Mouse (Mus musculus): ENCODE data around the gene Coq10b. TPM values are rescaled to one million over a fixed set of nuclear protein-coding genes. Genes with fewer than 3 reads are reported as not detected.
"Not testable (repeated sequence)": the region's sequence is repeated elsewhere in the genome, so short reads cannot be mapped to it uniquely, and the experiment has no call there.

Coq10b gene
- total RNA-seq (2014; fragmentation: Nextera tagmentation) (13.5 and 20.2 TPM in 2 replicates), total RNA-seq (2017) (14.0 and 15.2 TPM in 2 replicates)

DNA sequence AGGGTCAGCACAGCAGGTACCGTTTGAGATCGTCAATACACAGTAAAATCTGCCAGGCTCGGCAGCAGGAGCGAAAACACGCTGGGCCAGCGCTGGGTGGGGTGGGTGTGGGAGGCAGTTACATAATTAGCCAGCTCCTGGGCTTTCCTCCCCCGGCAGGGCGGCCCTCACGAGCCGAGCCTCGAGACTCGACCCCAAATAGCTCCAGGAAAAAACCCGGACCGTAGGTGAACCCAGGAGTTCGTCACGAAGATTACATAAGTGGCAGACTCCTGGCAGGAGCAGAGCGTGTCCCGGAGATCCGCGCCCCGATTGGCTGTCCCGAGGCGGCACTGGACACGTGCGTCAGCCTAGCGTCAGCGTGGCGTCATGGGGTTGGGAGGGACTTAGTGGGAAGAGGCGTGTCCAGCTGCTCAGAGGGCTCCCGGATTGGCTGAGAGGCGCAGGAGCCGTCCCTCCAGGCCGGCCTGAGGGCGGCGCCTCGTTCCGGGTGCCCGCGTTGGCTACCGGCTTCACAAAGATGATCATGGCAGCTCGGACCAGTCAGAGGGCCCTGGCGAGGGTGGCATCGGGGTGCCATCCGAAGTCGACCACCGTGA is at the start of gene Coq10b:
Gene Coq10b (plus strand): TSS at position 416 of the 599 bp plus-strand sequence.
- ATAC-seq (replicated peaks; ENCODE audit: poor library complexity, severe bottlenecking) = peak; percentile 91

DNA sequence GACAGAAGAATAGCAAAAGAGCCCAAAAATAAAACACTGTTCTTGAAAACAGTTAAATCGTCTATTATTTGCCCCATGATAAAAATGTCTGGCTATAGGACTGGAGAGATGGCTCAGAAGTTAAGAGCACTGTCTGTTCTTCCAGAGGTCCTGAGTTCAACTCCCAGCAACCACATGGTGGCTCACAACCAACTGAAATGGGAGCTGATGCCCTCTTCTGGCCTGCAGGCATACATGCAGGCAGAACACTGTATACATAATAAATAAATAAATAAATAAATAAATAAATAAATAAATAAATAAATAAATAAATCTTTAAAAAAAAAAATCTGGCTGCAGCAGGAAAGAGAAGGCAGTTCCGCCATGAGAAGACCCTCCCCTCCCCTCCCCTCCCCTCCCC is 44.3 kb upstream of the Coq10b start:
- ATAC-seq (replicated peaks; ENCODE audit: poor library complexity, severe bottlenecking) = not testable (repeated sequence)

DNA sequence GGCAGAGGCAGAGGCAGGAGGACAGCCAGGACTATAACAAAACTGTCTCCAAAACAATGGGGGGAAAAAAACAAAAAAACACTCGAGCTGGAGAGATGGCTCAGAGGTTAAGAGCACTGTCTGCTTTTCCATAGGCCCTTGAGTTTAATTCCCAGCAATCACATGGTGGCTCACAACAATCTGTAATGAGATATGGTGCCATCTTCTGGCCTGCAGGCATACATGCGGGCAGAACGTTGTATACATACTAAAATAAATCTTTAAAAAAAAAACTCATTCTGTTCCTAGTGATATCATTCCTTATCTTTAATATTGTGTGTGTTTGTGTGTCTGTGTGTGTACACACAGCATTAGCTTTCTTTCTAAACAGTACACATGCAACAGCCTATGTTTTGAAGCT is 40.1 kb upstream of the Coq10b start:
- ATAC-seq (replicated peaks; ENCODE audit: poor library complexity, severe bottlenecking) = no peak

DNA sequence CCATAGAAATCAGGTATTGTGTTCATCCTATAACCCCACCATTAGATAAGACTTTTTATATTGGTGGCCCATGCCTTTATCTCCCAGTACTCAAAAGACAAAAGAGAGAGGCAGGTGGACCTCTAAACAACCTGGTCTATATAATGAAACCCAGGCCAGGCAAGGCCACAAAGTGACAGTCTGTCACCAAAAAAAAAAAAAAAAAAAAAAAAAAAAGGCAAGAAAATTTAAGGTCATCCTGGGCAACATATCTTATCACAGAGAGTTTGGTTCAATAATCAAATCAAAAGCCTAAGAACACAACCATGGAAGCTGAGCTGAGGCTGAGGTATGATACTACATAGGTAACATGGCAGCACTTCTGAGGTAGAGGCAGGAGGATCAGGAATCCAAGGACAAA is 30.7 kb upstream of the Coq10b start:
- ATAC-seq (replicated peaks; ENCODE audit: poor library complexity, severe bottlenecking) = no peak

DNA sequence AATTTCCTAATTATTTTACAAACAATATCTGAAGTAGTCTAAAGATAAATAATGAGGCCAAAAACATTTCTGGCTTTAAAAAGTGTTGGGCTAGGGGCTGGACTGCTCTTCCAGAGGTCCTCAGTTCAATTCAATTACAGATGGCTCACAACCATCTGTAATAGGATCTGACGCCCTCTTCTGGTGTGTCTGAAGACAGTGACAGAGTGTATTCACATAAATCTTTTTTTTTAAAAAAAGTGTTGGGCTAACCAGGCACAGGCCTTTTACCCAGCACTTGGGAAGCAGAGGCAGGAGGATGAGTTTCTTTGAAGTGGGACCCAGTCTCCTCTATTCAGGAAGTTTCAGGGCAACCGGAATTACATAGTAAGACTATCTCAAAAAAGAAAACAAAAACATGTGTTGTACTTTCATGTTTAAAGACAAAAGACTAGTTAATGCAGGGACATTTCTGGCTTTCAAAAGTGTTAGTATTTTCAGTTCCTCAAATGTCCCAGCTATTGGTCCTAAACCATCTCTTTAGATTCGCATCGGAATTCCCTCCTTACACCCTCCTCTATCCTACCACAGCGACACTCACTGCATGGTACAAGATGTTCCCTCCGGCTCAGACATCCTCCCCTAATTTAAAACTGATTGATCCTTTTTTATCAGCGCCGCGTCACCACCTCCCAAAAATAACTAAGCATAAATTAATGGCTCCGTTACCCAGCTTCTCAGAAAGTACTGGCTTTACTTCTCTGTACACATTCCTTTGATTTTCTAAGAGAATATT is 26.7 kb upstream of the Coq10b start:
- peak; percentile 12 for ATAC-seq (replicated peaks; ENCODE audit: poor library complexity, severe bottlenecking)

GRCm38 (mm10) chr1:55026444-55027252 is 25.9 kb upstream of the Coq10b start:
- ATAC-seq (replicated peaks; ENCODE audit: poor library complexity, severe bottlenecking) = no peak

GRCm38 (mm10) chr1:55027253-55027801 is 25.2 kb upstream of the Coq10b start, which contains the start of gene Sf3b1:
Gene Sf3b1, minus strand, starts transcription at chr1:55027481.
- peak; percentile 73 for ATAC-seq (replicated peaks; ENCODE audit: poor library complexity, severe bottlenecking)

- ATAC-seq (replicated peaks; ENCODE audit: poor library complexity, severe bottlenecking) = no peak
These were observed 24.6 kb upstream of the Coq10b start for GRCm38 (mm10) chr1:55027966-55028365.

DNA sequence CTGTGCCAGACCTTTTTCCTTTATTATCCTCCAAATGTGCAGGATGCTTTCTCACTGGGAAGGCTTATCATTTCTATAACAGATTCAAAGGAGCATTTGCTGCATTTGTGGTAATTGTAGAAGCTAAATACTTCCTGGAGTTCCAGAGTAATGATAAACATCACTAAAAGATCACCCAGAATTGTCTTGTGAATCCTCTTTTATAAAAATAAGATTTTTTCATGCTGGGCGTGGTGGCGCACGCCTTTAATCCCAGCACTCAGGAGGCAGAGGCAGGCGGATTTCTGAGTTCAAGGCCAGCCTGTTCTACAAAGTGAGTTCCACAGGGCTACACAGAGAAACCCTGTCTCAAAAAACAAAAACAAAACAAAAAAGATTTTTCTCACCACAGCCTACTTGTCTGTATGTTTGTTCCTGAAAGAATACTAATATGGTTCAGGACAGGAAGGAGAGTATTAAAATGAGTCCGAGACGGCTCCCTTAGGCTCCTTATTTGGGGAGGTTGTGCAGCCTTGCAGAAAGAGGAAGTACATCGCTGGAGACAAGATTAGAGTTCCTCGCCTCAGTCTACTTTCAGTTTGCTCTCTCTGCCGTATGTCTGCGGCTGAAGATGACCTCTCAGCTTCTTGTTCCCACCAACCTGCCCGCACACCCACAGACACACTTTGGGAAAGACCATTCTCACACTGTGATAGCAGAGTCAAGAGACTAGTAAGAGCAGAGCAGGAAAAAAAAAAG is 23.9 kb upstream of the Coq10b start:
- ATAC-seq (replicated peaks; ENCODE audit: poor library complexity, severe bottlenecking) = peak; percentile 66

DNA sequence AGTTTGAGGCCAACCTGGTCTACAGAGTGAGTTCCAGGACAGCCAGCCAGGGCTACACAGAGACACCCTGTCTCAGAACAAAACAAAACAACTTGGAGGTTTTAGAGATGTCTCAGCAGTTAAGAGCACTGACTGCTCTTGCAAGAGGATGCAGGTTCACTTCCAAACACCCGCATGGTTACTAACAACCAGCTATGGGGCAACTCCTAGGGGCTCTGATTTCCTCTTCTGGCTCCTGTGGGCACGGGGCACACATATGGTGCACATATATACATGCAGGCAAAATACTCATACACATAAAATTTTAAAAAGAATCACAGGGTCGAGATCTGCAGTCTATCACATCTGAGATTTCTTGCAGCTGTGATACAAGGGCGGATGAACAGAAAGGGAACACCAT is 23.1 kb upstream of the Coq10b start:
- peak; percentile 54 for ATAC-seq (replicated peaks; ENCODE audit: poor library complexity, severe bottlenecking)

DNA sequence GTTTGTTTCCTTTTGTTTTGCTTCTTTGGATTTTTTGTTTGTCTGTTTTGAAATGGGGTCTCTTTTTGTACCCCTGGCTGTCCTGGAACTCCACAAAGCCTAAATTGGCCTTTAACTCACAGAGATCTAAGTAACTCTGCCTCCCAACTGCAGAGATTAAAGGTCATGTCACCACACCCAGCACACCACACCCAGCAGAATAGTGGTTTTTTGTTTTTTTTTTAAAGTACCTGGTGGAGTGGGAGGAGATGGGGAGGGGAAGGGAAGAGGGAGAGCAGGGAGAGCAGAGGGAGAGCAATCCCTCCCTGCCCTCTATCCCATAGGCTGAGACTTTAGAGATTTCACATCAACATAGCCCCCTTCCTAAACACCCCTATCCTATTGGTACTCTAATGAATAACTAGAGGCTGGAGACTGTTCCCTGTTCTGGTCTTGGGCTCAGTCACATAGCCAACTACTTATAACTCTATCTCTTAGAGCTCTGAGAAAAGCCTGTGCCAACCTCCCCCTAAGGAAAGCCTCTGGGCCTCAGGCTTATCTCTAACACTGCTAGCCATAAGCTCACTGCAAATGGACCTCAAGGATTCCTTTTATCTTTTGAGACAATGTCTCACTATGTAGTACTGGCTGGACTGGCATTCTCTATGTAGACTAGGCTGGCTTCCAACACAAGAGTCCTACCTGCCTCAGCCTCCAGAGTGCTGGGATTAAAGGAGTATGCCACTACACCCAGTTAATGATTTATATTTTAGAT is 21.4 kb upstream of the Coq10b start:
- no peak for ATAC-seq (replicated peaks; ENCODE audit: poor library complexity, severe bottlenecking)

- ATAC-seq (replicated peaks; ENCODE audit: poor library complexity, severe bottlenecking) = no peak
These were observed 12.6 kb upstream of the Coq10b start for GRCm38 (mm10) chr1:55039944-55040343.

DNA sequence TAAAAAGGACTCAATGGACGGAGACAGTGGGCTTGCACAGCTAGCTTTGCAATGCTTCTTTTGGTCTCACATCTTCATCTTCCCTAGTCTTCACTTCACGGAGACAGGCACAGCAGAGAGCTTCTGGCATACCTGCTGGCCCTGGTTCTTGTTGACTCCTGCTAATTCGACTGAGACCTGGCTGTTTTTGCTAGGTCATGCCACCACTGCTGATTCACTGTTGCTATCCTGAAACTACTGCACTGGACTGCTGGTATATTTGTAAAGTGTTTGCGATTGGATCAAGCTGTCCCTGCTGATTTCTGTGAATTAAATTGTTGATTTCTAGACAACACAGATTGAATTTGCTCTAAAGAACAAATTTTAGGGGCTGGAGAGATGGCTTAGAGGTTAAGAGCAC is 10.9 kb upstream of the Coq10b start:
- ATAC-seq (replicated peaks; ENCODE audit: poor library complexity, severe bottlenecking) = no peak

GRCm38 (mm10) chr1:55042246-55042645 is 10.3 kb upstream of the Coq10b start:
- ATAC-seq (replicated peaks; ENCODE audit: poor library complexity, severe bottlenecking) = no peak

- no peak for ATAC-seq (replicated peaks; ENCODE audit: poor library complexity, severe bottlenecking)
These were observed 9.4 kb upstream of the Coq10b start for GRCm38 (mm10) chr1:55043164-55043563.

DNA sequence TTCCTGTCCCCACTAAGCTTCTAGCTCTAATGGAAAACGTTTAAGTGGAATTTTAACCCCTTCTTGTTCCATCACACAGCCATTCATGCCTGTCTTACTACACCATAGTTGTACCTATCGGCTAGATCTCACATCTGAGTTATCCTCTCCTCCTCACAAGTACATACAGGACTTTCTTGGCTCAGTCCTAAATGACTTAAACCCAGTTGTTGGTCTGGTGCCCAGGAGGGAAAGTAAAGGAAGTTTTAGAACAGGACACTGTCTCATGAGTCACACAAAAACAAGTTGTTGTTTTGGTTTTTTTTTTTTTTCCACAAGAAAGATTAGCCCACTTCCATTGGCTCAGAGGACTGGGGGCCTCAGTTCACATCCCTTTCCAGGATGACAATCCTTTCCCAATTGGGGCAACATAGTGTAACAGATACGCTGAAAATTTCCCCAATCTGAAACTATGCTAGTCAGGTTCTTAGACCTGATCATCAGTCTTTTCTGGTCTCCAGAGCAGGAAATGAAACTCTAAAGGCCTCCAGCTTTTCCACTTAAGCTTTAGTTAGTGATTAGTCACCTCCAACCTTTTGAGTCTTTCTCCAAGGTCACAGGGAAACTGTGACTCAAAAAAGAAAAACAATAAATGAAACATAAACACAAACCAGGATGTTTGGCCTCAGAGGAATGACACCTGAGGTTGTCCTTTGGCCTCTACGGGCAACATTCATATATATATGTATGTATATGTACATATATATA is 3.6 kb upstream of the Coq10b start:
- no peak for ATAC-seq (replicated peaks; ENCODE audit: poor library complexity, severe bottlenecking)

- ATAC-seq (replicated peaks; ENCODE audit: poor library complexity, severe bottlenecking) = no peak
These were observed 899 bp upstream of the Coq10b start for GRCm38 (mm10) chr1:55051671-55052070.

DNA sequence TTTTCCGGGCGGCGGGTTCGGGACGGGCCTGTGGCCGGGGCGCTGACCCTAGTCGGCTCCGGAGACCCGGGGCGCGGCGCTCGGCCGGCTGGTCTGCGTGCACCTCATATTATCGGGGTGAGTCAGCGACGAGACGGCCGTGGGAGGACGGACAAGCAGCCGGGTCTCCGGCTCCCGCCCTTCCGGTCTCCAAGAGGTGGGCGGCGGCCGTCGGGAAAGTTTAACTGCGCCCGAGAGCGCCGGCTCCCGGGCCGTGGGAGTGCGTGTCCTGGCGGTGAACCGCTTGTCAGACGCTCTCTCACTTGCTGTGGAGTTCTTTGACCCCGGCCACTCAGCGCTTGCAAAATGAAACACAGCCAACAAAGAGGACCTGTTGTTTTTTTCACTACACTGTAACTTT is 435 bp downstream of the Coq10b start:
- ATAC-seq (replicated peaks; ENCODE audit: poor library complexity, severe bottlenecking) = peak; percentile 19; the same call in 1 of the 2 replicates

GRCm38 (mm10) chr1:55053596-55053995 is 1.0 kb downstream of the Coq10b start:
- no peak for ATAC-seq (replicated peaks; ENCODE audit: poor library complexity, severe bottlenecking)

Data from granulocyte monocyte progenitor cell, adult 5-6 weeks (primary cell).